Mouse (Mus musculus) heart, embryonic 11.5 days (tissue): ENCODE data around the gene Gm13305. TPM values are rescaled to one million over a fixed set of nuclear protein-coding genes. Genes with fewer than 3 reads are reported as not detected.
"Not testable (repeated sequence)": the region's sequence is repeated elsewhere in the genome, so short reads cannot be mapped to it uniquely, and the experiment has no call there.

ENCODE experiments used
- ATAC-seq: fragments of 200-750 bp; cut with Nextera tagmentation; replicated peaks from 2 replicates; pipeline ENCODE4 v1.8.0; 2017; ENCODE audit warnings: moderate library complexity; ENCODE audit not compliant: insufficient number of reproducible peaks, low FRiP score, low TSS enrichment
- H3K27ac ChIP-seq: fragments of 300-500 bp; sonication (generic); 2 replicates; pipeline ENCODE4 v1.5.1; 2014; ENCODE audit warnings: mild to moderate bottlenecking, low read depth, low read length
- H3K27me3 ChIP-seq: fragments of 300-500 bp; sonication (generic); 2 replicates; pipeline ENCODE4 v1.6.1; 2014; ENCODE audit warnings: mild to moderate bottlenecking, low read length, mixed read lengths; ENCODE audit not compliant: control insufficient read depth, insufficient read depth
- H3K36me3 ChIP-seq: fragments of 300-500 bp; sonication (generic); 2 replicates; pipeline ENCODE4 v1.6.1; 2014; ENCODE audit warnings: mild to moderate bottlenecking, low read length, moderate library complexity, mixed read lengths; ENCODE audit not compliant: control insufficient read depth, insufficient read depth
- H3K4me1 ChIP-seq: fragments of 300-500 bp; sonication (generic); 2 replicates; pipeline ENCODE4 v1.6.1; 2014; ENCODE audit warnings: low read length; ENCODE audit not compliant: control insufficient read depth, insufficient read depth
- H3K4me2 ChIP-seq: fragments of 300-500 bp; sonication (generic); 2 replicates; pipeline ENCODE4 v1.6.1; 2014; ENCODE audit warnings: mild to moderate bottlenecking, moderate library complexity
- H3K4me3 ChIP-seq: fragments of 300-500 bp; sonication (generic); 2 replicates; pipeline ENCODE4 v1.5.1; 2014; ENCODE audit warnings: low read depth, low read length
- H3K9ac ChIP-seq: fragments of 300-500 bp; sonication (generic); 2 replicates; pipeline ENCODE4 v1.6.1; 2014; ENCODE audit warnings: mild to moderate bottlenecking, low read depth, low read length, moderate library complexity
- H3K9me3 ChIP-seq: fragments of 300-500 bp; sonication (generic); replicated peaks from 2 replicates; pipeline ENCODE4 v1.6.1; 2016; ENCODE audit warnings: low read length; ENCODE audit not compliant: control insufficient read depth
- WGBS: fragments of 180-500 bp; shearing (Covaris S2); extraction: QIAGEN DNeasy Blood & Tissue Kit; methylation state at CpG from one replicate; pipeline ENCODE4 v1.1.7; 2014; ENCODE audit not compliant: insufficient replicate concordance; 5-methylcytosine and 5-hydroxymethylcytosine counted together
- polyA plus RNA-seq: library from polyadenylated mRNA; unstranded; fragments of >200 nt; fragmentation: Nextera tagmentation; extraction: Ambion mirVana; gene quantifications from 2 replicates; pipeline ENCODE4 v1.2.1, GENCODE M21; 2014

Gm13305 gene
- 0.56 TPM in 1 of 2 replicates, not detected in the other for polyA plus RNA-seq

DNA sequence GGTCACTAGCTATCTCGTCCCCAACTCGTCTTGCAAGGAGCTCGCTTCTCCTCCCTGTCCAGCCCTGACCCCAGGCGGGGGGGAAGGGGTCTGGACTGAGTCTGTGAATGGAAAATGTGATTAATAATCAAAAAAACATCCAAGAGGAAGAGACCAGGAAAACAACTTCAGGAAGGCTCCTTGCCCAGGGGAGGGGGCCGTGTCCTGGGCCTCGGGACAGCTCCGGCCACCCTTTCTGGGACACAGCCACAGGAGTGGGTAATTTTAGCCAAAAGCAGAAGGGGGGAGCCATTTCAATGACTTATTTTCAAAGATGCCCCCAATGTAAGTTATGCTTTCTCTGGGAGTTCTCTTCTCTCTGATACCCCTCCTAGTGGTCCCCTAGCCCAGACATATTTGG is at the start of gene Gm13305:
TSS of gene Gm13305 (minus strand) at position 101 of the 400 bp plus-strand sequence.
- not testable (repeated sequence) for H3K9ac ChIP-seq, H3K4me1 ChIP-seq, H3K36me3 ChIP-seq, H3K4me3 ChIP-seq, H3K27me3 ChIP-seq, H3K9me3 ChIP-seq, ATAC-seq, H3K4me2 ChIP-seq, H3K27ac ChIP-seq
- WGBS = no CpG with 5 or more reads among the region's 7 CpGs

DNA sequence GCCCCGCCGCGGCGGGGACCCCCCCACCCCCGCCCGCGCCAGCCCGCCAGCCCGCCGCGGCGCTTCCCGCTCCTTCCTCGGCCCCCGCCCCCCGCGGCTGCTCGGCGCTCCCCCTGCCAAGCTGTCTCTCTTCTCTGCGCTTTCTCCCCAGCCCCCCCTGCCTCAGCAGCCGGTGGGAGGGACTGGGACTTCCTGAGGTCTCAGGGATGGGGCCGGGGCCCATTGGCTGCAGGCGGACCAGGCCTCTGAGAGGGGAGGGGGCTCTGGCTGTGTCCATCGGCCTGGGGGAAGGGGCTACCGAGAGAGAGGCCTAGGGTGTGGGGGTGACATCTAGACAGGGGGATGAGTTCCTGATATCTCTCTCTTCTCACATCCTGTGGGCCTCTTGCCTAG is 16.6 kb upstream of the Gm13305 start:
- not testable (repeated sequence) for H3K4me2 ChIP-seq, ATAC-seq
- no CpG with 5 or more reads among the region's 25 CpGs for WGBS

DNA sequence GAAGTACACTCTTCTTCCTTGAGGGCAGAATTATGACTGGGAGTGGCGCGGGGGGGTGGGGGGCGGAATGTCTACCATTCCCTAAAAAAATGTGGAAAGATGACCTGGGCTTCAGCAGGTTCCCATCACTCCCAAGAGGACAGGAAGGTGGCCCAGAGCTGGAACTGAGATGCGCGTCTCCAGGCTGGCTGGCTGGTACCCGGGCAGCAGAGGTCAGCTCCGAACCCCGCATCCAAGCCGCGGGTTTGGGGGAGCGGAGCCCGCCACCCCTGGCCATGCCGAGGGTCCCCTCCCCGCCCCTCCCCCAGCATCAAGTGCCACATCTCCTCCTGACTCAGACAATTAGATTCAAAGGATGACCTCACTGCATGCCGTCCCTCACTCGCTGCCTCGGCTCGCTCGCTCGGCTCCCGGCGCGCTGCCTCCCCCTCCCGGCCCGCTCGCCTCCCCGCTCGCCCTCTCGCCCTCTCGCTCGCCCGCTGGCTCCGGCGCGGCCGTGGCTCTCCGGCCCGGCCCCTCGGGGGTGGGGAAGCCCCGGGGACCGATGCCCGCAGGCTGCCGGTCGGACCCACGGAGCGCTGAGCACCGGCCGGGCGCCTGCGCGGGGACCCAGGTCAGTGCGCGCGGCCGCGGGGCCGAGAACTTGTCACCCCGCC is 16.0 kb upstream of the Gm13305 start:
- H3K4me3 ChIP-seq, H3K4me1 ChIP-seq, H3K4me2 ChIP-seq, ATAC-seq, H3K27me3 ChIP-seq, H3K36me3 ChIP-seq, H3K9me3 ChIP-seq, H3K27ac ChIP-seq, H3K9ac ChIP-seq: not testable (repeated sequence)
- no CpG with 5 or more reads among the region's 58 CpGs for WGBS

More for the DNA sequence above, 16.6 kb upstream of the Gm13305 start:
- not testable (repeated sequence) for H3K9me3 ChIP-seq, H3K27me3 ChIP-seq, H3K4me3 ChIP-seq, H3K9ac ChIP-seq, H3K27ac ChIP-seq, H3K4me1 ChIP-seq, H3K36me3 ChIP-seq

DNA sequence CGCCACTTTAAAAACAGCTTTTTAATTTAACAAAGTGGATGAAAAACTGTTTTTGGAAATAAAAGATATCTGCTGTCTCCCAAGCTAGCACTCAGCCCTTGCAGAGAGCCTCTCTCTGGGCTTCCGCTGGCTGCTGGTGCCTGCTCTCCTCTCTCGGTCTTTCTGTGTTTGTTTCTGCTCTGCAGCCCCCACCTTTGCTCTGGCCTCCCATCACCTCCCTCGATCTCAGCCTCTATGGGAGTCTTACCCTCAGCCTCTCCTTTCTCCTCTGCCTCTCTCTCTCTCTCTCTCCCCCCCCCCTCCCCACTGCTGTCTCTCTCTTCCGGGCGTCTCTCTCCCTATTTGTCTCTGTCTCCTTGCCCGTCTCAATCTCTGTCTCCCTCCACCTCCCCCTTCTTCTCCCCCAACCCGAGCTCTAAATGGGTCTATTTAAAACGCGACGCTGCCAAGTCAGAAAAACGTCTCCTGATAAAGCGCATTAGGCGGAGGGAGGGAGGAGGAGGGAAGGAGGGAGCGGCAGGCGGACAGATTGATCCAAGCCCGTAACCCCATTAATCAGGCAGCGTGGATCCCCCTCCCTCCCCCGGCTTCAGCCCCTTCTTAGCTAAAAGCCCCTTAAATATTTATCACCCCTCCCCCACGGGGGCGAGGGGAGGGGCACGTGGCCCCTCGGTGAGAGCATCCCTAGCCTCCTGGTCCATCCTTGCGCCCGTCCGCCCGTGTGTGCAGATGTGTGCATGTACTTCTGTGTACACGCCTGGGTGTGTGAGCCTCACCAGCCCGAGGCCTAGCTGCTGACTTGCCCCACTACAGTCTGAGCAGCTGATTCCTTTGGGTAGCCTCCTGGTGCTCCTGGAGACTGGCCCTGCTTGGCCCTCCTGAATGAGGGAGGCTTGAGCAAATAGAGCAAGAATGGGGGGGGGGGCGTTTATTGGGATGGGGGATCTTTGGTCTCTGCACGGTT is 15.1 kb upstream of the Gm13305 start:
- not testable (repeated sequence) for H3K27ac ChIP-seq, H3K9ac ChIP-seq, ATAC-seq, H3K4me2 ChIP-seq, H3K4me3 ChIP-seq, H3K9me3 ChIP-seq, H3K27me3 ChIP-seq, H3K36me3 ChIP-seq, H3K4me1 ChIP-seq
- no CpG with 5 or more reads among the region's 31 CpGs for whole genome bisulfite sequencing

DNA sequence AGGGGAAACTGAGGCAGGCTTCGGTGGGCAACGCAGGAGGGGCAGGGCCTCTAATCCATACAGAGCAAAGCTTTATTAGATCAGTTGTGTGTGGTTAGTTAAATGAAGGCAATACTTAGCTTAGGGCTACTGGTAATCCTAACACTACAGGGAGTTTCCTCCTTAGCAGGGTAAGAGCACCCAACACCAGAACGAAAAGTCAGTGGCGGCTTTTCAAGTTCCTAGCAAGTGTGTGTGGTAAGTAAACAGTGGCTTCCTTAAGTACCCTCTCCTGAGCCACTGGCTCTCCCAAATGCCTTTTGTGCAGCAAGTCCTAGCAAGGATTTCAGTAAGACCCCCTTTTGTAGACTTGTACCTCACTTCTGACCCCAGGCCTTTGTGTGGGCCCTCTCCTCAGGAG is 9.8 kb upstream of the Gm13305 start:
- not testable (repeated sequence) for H3K27me3 ChIP-seq, H3K36me3 ChIP-seq, H3K9me3 ChIP-seq, H3K9ac ChIP-seq, H3K4me2 ChIP-seq, H3K27ac ChIP-seq, ATAC-seq, H3K4me3 ChIP-seq, H3K4me1 ChIP-seq
- no CpG with 5 or more reads among the region's 4 CpGs for WGBS

DNA sequence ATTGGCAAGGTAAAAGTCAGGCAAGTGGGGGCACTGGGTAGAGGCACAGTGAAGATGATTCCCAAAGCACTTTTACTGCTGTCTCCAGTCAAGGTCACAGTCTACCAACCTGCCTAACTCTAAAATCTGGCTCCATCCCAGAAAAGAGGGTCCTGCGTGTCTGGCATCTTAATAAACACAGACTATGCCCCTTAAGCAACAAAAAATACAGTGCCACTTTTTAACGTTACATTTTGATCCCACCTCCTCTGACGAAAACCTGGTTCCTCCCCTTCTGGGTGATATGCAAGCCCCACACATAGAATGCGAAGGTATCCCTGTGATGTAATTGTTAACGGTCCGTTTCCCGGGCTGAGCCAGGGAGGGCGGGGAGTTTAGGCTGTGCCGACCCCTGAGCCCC is 15.3 kb downstream of the Gm13305 start, which contains the start of gene Gm13306:
TSS of gene Gm13306 (plus strand) at position 301 of the 400 bp plus-strand sequence.
- not testable (repeated sequence) for H3K27me3 ChIP-seq, ATAC-seq, H3K4me3 ChIP-seq, H3K36me3 ChIP-seq, H3K4me1 ChIP-seq, H3K4me2 ChIP-seq, H3K9me3 ChIP-seq, H3K9ac ChIP-seq, H3K27ac ChIP-seq
- WGBS = no CpG with 5 or more reads among the region's 9 CpGs

DNA sequence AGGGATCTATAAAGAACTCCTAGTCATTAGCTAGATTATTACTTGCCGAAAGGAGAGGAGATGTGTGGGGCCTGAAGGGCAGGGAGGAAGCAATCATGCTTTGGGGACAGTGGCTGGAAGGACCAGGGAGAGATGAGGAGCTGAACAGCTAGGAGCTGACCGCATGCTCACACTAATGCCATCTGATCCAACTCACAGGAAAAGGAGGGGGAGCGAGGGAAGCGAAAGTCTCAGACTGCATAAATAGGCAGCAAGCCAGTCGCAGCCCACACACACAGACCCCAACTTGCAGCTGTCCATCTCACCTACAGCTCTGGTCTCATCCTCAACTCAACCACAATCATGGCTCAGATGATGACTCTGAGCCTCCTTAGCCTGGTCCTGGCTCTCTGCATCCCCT is 53.9 kb downstream of the Gm13305 start, which contains the start of gene Gm13304:
TSS of gene Gm13304 (plus strand) at position 301 of the 400 bp plus-strand sequence.
- H3K27ac ChIP-seq, H3K4me2 ChIP-seq, H3K9ac ChIP-seq, H3K4me3 ChIP-seq, H3K27me3 ChIP-seq, H3K4me1 ChIP-seq, ATAC-seq, H3K9me3 ChIP-seq, H3K36me3 ChIP-seq: not testable (repeated sequence)
- whole genome bisulfite sequencing = no CpG with 5 or more reads among the region's 5 CpGs
